Mouse (Mus musculus) R1 (cell line): ENCODE data around the gene Hoxa11.

ENCODE experiments used
- DNase-seq: peaks from one replicate; pipeline ENCODE4 v3.0.0-alpha.2; 2018; ENCODE audit warnings: low read depth, low spot score

Hoxa11 gene

DNA sequence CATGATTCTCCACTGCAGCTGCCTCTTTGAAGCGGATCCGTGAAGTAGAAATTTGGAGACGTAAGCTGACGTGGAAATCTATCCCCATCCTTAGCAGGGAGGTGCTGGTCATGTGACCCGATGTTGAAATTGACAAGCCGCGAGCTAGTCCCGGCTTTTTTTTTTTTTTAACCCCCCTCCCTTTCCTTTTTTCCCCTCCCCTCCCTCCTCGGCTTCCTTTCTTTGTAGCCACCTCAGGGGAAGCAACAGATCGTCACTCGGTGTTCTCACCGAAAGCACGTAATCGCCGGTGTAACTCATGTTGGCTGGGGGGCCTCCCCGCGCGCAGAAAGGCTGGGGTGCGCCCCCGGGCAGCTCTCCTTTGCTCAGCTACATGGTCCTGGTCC, at the start of gene Hoxa11:
Gene Hoxa11 (minus strand): TSS at position 54 of the 386 bp plus-strand sequence.
- no peak for DNase-seq

DNA sequence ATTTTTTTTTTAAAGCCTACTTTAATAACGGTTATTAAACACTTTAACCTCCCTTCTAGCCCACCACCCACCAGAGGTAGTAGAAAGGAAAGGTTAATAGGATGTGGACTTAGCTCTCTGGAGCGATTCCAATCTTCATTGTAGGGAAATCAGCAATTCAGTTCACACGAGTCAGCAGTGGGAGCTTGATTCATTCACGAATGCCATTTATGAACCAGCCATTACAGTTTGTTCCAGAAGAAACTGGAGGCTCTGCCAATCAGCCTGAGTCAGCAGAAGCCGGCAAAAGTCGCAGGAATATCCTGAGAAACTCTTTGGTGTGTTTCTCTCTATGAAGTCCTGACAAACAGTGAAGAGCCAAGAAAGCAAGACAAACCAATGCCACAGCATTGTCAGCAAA, 49.0 kb upstream of the Hoxa11 start:
- no peak for DNase-seq

DNA sequence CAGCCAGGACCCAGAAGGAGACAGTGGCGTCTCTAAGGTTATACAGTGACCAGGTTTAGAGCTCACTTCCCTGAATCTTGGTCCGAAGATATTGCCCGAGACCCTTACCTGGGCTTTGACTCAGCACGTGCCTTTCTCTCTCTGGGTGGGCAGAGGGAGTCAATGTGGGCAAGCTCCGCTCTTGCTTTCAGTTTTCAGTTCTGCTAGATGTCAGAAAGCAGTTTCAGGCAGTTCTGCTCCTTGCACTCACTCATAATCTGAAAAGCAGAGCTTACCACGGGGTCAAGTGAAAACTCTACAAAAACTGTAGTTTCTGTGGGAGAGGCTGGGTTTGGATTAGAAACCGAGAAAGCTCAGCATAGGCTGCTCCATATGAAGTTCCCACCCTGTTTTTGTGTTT, 46.7 kb upstream of the Hoxa11 start:
- no peak for DNase-seq

DNA sequence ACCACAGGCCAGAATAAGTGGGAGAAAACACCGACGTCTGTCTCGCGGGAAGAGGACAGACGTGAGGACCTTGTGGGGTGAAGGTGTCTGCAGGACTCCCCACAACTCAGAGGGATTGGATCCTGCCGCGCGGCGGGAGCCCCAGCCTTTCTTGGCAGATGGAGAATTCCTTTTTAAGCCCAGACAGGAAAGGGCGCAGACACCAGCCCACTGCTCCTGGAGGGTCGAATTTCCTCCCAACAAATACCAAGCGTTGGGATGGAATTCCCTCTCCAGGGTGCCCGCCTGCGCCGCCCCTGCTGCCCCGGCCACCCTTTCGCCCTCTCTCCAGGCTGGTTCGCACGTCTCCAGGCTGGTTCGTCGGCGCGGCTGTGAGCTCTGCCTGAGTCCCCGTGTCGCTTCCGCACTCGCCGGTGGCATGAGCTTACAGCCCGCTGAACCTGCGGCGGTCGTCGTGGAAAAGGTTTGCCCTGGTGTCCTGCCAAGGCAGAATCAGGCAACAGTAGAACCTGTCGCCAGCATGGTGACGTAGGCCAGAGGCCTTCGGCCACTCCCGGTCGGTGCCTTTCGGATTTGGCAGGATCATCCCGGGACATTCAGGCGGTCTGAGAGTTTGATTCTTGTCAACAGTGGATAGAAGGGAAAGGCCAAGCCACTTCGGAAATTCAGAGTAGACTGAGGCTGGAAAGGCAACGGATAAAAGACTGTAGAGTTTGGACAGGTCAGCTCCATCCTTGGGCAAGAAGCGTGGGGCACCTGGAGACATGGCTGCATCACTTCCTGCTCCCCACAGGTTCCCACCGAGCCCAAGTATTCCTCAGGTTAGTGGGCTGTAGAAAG, 45.6 kb upstream of the Hoxa11 start:
- DNase-seq: peak; percentile 65

DNA sequence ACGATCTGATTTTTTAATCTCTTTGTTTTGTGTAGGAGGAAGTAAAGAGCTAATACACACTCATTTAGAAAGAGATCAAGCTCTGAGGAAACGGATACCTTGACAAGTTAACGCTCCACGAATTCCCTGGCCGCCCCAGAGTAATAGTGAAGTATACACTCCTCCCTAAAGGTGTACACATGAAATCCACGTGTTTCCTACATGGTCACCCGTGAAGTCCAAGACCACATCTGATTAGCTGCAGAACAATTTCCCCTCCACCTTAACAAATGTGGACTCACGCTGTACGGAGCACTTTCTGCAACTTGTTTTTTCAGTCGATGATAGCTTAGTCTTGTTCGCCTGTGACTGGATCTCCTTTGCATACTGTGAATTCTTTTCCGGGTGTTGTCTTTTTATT, 44.6 kb upstream of the Hoxa11 start:
- no peak for DNase-seq

DNA sequence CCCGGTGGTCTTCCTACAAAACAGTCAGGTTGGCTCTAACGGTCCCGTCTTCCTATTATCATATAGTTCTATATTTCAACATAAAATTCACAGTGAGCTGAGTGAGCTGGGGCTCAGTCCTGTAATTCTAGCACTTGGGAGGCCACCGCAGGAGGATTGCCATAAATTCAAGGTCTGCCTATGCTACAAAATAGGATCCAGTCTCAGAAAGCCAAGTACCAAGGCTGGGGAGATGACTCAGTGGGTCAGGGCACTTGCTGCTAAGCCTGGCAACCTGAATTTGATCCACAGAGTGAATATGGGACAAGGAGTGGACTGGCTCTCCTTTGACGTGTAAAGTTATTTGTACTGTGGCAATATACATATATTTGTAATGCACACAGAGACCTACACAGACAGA, 38.3 kb upstream of the Hoxa11 start:
- no peak for DNase-seq

DNA sequence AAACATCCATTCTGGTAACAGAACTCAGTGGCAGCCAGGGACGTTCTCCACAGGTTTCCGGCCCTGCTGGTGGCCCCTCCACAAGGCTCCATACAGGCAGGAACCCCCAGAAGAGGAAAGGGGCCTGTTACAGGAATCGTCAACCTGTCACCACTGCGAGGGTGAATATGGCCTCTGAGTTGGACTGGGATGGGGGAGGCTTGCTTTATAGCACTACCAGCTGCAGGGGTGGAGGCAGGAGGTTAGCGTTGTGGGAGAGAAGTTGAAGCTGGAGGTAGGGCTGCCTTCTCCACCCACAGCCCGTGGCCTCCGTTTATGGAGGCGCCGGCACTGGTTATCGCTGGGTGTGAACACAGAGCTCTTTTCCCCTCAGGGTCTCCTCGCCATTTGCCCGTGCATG, 35.5 kb upstream of the Hoxa11 start:
- DNase-seq: no peak

DNA sequence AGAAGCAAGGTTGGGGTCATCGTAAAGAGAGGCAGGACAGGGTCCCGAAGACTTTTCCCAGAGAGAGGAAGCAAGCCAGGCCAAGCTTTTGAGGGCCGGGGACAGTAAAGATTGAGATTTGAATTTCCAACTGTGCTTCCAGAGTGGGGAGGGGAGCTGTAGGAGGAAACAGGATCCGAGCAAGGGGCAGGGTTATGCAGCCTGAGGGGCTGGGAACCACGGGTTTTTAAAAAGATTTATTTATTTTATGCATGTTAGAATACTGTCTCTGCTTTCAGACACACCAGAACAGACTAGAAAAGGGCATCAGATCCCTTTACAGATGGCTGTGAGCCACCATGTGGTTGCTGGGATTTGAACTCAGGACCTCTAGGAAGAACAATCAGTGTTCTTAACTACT, 31.3 kb upstream of the Hoxa11 start:
- no peak for DNase-seq

DNA sequence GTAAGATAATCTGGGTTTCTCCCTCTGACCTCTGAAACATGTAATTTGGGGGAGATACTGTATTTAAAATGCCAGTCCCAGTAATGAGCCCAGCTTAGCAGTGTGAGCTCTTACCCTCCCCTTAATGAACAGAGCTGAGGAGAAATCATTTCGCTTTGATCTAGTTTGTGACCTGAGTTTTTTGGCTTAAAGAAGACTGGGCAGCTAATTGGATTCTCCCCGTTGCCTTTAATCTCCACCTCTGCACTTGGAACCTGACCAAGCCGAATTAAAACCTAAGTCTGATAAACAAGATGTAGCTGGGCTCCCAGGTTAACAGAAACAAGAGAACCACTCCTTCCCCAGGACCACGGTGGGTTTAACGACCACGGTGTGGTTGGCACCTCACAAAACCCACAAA, 30.8 kb upstream of the Hoxa11 start:
- no peak for DNase-seq

DNA sequence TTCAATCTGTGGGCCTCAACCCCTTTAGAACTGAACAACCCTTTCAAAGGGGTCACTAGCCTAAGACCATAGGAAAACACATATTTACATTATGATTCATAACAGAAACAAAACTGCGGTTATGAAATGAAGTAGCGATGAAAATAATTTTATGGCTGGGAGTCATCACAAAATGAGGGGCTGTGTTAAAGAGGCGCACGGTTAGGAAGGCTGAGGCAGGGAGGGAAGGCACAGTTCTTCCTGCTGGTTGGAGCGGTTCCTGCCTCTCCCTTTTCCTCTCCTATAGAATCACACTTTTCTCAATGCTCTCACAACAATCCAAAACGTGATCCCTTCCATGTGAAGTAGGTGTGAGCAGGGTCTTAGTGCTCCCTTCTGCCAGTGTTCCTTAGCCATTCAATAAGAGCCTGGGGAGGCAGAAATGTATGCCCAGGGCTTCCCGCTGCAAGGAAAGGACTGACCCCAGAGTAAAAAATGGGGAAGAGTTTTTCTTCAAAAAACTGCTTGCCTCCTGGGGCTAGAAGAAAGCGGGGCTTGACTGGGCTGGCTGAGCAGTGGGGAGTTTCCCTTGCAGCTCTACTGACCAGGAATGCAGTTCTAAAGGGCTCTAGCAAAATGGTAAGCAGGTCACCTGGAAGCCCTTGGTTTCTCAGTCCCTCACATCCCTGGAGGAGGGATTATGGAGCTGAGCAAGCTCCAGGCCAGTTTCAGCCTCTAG, 30.1 kb upstream of the Hoxa11 start:
- DNase-seq: no peak

DNA sequence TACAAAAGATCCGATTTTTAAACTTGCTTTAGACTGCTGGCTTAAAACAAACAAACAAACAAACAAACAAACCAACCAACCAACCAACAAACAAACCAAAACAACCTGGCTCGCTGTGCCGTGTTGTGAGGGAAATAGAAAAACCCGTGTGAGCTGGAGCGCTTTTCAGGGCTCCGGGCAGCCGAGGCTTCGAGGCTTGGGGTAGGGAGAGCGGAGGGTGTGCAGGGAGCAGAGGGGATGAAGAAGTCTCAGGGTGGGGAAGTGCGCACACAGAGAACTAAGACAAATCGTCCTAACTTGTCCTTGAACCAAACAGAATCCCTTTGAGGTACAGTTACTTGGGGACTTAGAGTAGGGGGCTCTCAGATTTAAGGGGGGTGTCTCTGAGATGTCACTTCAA, 29.0 kb upstream of the Hoxa11 start:
- no peak for DNase-seq

DNA sequence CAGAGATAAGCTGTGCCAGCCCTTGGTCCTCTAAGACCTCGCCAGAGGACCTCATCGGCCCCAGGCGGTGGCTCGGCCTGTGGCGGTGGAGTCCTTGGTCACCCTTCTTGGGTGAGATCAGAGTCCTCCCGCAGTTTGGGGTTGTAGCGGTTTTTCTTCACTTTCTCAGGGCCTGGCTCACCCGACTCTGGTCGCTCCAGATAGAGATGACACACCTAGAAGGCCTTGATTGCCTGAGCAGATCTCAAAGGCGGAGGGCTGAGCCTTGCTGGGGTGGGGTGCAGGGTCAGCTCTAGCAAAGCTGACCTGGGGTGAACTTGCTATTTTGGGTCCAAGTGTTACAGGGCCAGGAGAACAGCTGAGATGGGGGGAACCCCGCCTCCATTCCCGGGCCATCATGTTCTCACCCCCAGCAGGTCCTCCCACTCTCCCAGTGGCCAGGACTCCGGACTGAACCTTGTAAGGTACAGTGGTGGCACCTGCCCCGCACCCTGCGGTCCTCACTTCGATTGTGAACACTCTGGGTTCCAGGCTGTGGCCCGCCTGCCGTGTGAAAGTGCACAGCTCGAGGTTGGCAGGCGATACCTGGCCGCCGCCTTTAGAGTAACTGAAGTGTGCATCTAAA, 28.2 kb upstream of the Hoxa11 start:
- DNase-seq: no peak

DNA sequence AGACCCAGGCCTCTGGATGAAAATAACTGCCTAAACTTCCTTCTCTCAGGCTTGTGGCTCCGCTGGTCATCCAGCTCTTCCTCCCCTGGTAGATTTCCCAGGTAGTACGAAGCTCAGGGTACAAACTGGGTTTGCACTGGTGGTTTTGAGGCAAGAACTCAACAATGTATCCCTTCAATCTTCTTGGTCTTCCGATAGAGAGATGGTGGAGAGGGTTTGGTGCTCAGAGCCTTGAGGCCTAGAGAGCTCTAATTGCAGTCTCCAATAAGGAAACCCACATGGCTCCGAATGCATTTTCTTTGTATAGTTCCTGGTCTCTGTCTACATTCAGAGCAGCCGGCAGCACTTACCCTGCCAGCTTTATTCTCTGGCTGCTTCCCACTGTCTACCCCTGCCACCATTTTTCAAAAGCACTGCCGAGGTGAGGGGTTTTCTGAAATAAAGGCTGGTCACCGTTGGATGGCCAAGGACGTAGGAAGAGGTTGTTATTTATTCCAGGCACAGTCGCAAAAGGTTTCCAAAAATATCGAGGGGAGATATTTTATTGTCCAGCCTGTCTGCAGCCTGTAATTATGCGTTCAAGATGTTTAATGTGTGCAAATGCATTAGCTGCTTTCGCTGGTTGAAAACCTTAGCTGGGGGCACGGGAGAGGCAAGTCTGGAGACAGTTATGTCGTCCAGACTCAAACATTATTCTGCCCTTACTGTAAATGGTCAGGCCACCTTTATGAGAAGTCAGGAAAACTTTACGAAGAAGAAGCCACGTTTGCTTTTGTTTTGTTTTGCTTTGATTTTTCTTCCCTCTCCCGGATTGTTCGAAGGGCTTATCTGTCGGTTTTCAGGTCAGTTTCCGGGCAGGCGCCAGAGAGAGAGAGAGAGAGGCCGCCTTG, 27.4 kb upstream of the Hoxa11 start:
- DNase-seq: no peak

DNA sequence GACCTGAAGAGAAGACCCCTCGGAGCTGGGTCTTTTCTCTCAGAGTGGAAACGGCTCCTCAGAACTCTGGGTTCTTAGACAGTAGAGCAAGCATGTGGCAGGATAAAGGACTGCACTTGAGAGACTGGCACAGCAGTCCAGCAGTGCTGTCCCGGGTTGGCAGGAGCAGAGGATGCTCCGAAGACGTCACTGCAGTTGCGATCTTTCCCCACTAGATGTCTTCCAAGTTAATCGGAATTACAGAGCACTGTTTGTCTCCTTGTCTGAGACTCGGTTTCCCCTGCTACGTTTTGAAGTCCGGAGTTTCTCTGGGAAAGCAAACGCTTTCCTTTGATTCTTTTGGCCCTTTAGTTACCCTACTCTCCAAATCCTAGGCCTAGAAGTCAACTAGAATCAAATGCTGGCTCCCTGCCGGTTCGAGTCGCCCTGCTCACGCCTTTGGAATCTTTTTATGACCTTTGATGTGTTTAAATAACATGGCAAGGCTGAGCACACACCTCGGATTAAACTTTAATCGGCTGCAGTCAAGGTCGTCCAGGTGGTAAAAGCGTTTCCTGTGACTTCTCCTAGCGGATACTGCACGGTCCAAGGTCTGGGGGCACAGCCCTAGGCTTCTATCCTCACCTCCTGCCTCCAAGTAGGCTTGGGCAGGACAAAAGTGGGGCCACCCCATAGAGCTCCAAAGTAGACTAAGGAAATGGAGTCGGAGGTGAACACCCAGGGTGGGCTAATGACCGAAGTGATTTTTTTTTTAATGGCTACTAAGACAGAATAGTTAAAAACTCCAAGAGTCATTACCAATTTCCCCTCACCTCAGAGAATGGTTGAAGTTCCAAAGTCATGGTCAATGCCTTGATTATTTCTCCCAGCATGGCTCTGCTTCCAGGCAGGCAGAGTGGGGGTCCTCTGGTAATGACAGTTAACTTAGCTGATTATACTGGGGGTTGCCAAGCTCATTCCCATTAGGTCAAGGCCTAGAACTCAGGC, 25.2 kb upstream of the Hoxa11 start:
- DNase-seq: peak; percentile 69

DNA sequence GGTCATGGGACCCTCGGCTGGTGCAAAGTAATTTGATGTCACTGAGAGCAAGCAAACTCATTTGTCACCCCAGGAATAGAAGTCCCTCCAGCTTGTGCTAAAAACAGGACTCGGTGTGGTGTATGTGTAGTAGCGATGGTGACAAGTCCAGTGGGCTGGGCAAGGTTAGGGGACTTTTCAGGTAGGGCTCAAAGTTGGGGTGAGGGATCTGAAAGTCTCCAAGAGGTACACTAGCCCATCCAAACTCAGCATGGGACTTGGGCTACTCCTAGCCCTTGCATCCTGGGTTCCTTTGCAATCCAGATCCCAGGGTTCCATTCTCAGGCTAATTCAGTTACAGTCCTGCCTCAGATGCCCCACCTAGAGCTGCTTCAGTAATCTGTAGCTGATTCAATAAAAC, 23.1 kb upstream of the Hoxa11 start:
- no peak for DNase-seq

DNA sequence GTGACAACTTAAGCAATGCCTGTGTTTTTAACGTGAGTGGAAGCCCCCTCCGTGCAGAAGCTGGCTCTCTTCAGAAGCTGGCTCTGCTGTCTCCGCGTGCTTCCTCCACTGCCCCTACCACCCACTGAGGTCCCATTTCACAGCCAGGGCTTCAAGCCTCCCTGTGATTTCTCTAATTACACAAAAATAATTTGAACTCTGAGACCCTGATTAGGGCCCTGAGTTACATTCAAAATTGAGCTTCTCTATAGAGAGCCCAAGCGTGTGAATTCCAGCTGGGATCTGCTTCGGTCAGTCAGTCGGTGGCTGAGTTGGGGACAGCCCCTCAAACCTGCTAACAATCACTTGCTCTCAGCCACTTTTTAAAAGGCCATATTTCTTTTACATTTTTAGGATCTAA, 22.7 kb upstream of the Hoxa11 start:
- DNase-seq: no peak

DNA sequence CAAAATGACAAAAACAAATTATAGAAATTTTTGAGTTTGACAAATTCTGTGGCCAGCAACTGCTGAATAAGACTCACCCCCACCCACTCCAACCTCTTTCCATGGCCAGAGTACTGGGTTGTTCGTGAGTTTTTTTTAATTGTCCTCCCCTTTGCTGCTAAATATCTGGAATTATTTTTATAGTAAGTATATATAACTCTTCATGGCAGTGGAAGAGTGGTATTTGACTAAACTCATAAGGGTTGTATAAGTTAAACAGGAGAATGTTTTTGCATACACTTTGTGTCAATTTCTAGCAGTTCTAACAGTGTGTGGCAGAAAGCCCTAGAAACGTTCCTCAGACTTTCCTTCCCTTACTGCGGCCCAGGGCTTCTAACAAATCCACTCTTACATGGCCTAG, 22.1 kb upstream of the Hoxa11 start:
- DNase-seq: no peak

DNA sequence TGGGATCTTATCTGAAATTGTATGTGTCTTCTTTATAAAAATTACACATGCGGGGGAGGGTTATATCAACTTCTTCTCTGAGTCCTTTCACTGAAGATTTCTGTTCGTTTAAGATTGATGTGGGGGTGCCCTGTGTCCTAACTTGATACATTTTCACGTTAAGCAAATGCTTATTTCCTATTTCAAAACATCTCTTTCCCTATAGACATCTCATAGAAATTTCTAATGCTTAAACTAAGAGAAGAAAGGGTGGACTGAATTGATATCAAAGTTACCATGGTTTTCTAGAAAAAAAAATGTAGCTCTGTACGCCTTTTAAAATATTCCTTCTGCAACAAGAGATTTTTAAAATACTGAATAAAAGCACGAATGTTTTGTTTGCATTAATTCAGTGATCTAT, 21.6 kb upstream of the Hoxa11 start:
- no peak for DNase-seq

DNA sequence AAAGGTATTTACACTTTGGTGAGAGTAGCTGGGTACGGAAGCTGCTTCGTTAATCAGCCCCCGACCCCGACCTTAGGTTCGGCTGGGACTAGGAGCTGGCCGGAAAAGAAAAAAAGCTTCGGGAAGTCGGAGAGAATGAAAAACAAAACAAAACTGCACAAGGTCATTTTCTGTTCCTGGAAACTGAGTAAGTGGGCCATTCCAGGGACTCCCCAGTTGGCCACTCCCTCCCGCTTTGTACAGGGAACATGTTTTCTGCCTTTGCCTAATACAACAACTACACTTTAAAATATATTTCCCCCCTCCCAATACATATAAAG, 21.0 kb upstream of the Hoxa11 start:
- DNase-seq: no peak

DNA sequence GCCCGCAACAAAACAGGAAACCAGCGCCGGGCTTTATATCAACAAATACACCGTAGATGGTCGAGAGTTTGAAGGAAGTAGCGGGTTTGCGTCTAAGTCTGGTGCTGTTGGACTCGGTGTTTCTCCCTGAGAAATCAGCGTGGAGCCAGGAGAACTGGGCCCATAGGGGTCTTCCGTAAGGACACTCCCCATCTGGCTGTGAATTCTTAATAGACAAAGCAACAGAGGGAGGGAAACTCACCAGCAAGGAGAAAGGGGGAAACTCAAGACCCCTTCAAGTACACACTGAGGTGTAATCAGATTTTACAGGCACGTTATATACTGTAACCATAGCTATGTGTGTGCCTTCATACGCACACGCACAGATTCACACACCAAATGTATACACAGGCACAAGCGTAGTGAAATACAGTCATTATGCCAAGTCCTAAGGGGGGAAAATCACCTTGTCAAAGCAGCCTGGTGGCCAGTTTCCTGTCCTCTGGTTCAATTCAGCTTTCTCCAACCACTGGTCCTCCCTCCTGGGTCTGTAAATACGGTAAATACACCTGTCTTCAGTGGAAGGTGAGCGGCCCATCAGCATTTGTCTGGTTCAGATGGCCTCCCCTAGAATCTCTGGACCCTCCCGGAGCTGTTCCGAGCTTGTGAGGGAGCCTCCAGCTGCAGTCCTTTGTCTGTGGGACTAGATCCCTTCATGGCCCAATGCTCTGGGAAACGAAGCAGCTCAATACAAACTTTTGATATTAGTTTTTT, 20.5 kb upstream of the Hoxa11 start:
- no peak for DNase-seq
